13 mouse cellular contexts compared by ENCODE assay signal in the genomic region with DNA sequence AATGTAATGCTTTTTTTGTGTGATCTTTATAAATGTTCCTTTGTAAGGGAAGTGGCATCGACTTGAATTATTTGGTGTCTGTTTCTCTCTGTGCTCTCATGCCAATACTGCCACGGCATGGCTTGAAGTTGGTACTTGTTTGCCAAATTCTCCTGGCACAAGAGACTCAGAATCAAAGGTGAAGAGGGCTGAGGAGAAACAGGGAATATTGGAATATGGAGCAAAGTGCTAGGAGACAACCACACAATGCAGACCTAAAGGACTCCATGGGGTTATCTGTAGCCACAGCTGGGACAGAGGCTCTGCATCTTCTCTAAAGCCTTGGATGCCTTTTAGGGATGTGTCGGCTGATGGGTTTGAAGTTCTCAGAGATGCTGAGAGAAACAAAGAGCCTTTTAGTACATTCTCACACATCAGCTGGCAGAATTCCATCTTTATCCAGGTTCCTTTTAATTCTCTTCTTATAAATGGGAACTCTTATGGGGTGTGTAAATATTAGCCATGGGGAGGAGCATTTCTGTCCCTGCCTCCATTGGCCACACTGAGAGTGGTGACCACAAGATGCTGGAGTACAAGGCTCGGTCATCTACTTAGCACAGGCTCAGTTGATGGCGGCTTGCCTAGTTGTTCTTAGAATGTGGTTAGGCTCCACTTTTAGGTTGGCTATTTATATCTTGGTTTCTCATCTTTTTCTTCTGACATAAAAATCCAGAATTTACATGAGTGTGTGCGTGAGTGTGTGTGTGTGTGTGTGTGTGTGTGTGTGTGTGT. TPM values are rescaled to one million over a fixed set of nuclear protein-coding genes. Genes with fewer than 3 reads are reported as not detected.
DNase-seq lines count a peak whose midpoint lies in the region; ATAC-seq and TF ChIP-seq lines count a peak whose summit lies in the region.
"Had no signal": no experiment of that assay in that cellular context is flagged by ENCODE, and none has a peak within 500 bp of the region (broad histone marks: within the 10 kb centered on the region; RNA-seq: fewer than 3 reads in every experiment).

No protein-coding gene starts in this region.

- H3K36me3 ChIP-seq in heart, embryonic 13.5 days = no peaks in the 10 kb centered on the region
- H3K36me3 ChIP-seq in midbrain, embryonic 16.5 days (ENCODE audit: control insufficient read depth, insufficient read depth, low read length) = no peaks in the 10 kb centered on the region
- no peaks in the 10 kb centered on the region for H3K36me3 ChIP-seq in hindbrain, embryonic 11.5 days (ENCODE audit: control insufficient read depth, insufficient read depth, low read length)
- H3K36me3 ChIP-seq: hindbrain, embryonic 10.5 days had no signal

- H3K4me1 ChIP-seq in heart, embryonic 13.5 days = peaks cover 22% of the 10 kb centered on the region
- H3K4me1 ChIP-seq in cortical plate, adult 2 months (ENCODE audit: control insufficient read depth, insufficient read depth, low read length) = peaks cover 18% of the 10 kb centered on the region
- H3K4me1 ChIP-seq in midbrain, embryonic 16.5 days (ENCODE audit: control insufficient read depth, insufficient read depth, low read length) = peaks cover 5% of the 10 kb centered on the region; the same call in 1 of the 2 replicates
- H3K4me1 ChIP-seq in hindbrain, embryonic 11.5 days (replicated peaks; ENCODE audit: control insufficient read depth, insufficient read depth, low read length) = no peaks in the 10 kb centered on the region

- no peak overlapping the region for H3K4me3 ChIP-seq in heart, embryonic 13.5 days
- no peak overlapping the region for H3K4me3 ChIP-seq in cortical plate, adult 2 months (ENCODE audit: insufficient read depth, low read length)
- H3K4me3 ChIP-seq in midbrain, embryonic 16.5 days (ENCODE audit: low read depth, low read length) = no peak overlapping the region
- no peak overlapping the region for H3K4me3 ChIP-seq in hindbrain, embryonic 11.5 days (ENCODE audit: low read depth, low read length)
- H3K4me3 ChIP-seq: hindbrain, embryonic 10.5 days had no signal

- TF ChIP-seq CTCF in cortical plate, adult 2 months (IDR thresholded peaks at IDR 0.05; ENCODE audit: extremely low read depth, insufficient read depth, low read length) = no peak

- DNase-seq in heart, postnatal 14 days = no peak
- DNase-seq in right cerebral cortex, postnatal 4 days = peak; percentile 19
- no peak for DNase-seq in right cerebral cortex, adult 2 months (ENCODE audit: low spot score in 2 of 2)
- no peak for DNase-seq in hindbrain, embryonic 11.5 days (ENCODE audit: low spot score)
- DNase-seq: gastrocnemius, postnatal 25 days; kidney, adult 11 months; lung, adult 18-20 months had no signal

- no peak overlapping the region for H3K9ac ChIP-seq in heart, embryonic 13.5 days
- H3K9ac ChIP-seq in midbrain, embryonic 16.5 days (ENCODE audit: low read depth, low read length) = no peak overlapping the region
- no peak overlapping the region for H3K9ac ChIP-seq in hindbrain, embryonic 11.5 days (ENCODE audit: low read depth, low read length)

- TF ChIP-seq POLR2A in cortical plate, adult 2 months (IDR thresholded peaks at IDR 0.05; ENCODE audit: extremely low read depth, insufficient read depth, low read length) = no peak

- H3K9me3 ChIP-seq in heart, embryonic 13.5 days = no peaks in the 10 kb centered on the region
- H3K9me3 ChIP-seq in midbrain, embryonic 16.5 days (replicated peaks; ENCODE audit: control insufficient read depth, low read length, poor library complexity, severe bottlenecking) = no peaks in the 10 kb centered on the region
- no peaks in the 10 kb centered on the region for H3K9me3 ChIP-seq in hindbrain, embryonic 11.5 days (ENCODE audit: control insufficient read depth, low read length)
- H3K9me3 ChIP-seq: hindbrain, embryonic 10.5 days had no signal

- ATAC-seq in heart, embryonic 13.5 days (ENCODE audit: extremely low read depth, insufficient number of reproducible peaks, low FRiP score, low TSS enrichment) = no peak
- no peak for ATAC-seq in midbrain, embryonic 16.5 days
- ATAC-seq in hindbrain, embryonic 11.5 days (ENCODE audit: low FRiP score) = no peak

- WGBS in heart, embryonic 13.5 days = 72% methylated on average over 6 of the region's 6 CpGs
- 77% methylated on average over 6 of the region's 6 CpGs for WGBS in midbrain, embryonic 16.5 days
- WGBS in hindbrain, embryonic 11.5 days = 88% methylated on average over 6 of the region's 6 CpGs

- H3K4me2 ChIP-seq in heart, embryonic 13.5 days = no peak overlapping the region
- no peak overlapping the region for H3K4me2 ChIP-seq in midbrain, embryonic 16.5 days (ENCODE audit: low read length)
- H3K4me2 ChIP-seq in hindbrain, embryonic 11.5 days (replicated peaks; ENCODE audit: low read depth, low read length) = no peak overlapping the region
- H3K4me2 ChIP-seq: heart, embryonic 11.5 days had no signal

- intact Hi-C loops in heart, postnatal 14 days (cut with DNase I) = no loop called here

- no peaks in the 10 kb centered on the region for H3K27me3 ChIP-seq in heart, embryonic 13.5 days (replicated peaks)
- no peaks in the 10 kb centered on the region for H3K27me3 ChIP-seq in midbrain, embryonic 16.5 days (ENCODE audit: control insufficient read depth, insufficient read depth, low read depth, low read length)
- H3K27me3 ChIP-seq in hindbrain, embryonic 11.5 days (ENCODE audit: control insufficient read depth, insufficient read depth, low read length) = no peaks in the 10 kb centered on the region

- 0 out of 2 replicates have a peak overlapping the region, but pooled peaks have one; percentile 24 for H3K27ac ChIP-seq in heart, embryonic 13.5 days (replicated peaks)
- H3K27ac ChIP-seq in cortical plate, adult 2 months (ENCODE audit: insufficient read depth, low read length) = peak overlapping the region; percentile 60
- no peak overlapping the region for H3K27ac ChIP-seq in midbrain, embryonic 16.5 days (ENCODE audit: low read length)
- H3K27ac ChIP-seq in hindbrain, embryonic 11.5 days (ENCODE audit: low read depth, low read length) = no peak overlapping the region
- H3K27ac ChIP-seq: hindbrain, embryonic 10.5 days had no signal

RNA-seq across cellular contexts. Expression of a gene that starts 49.7 kb away (rescaled TPM):
- polyA plus RNA-seq in heart, embryonic 13.5 days (2015; fragmentation: Nextera tagmentation; extraction: Ambion mirVana) = 13.1 and 13.8 TPM in 2 replicates
- total RNA-seq in heart, postnatal 14 days (2021) = under 1 TPM; 0.15 to 0.19 TPM
- polyA plus RNA-seq in cortical plate, adult 2 months (2012; rRNA removed) = 0.56 and 0.62 TPM in 2 replicates
- 1.7 and 1.8 TPM in 2 replicates for polyA plus RNA-seq in midbrain, embryonic 16.5 days (2015; fragmentation: Nextera tagmentation; extraction: Ambion mirVana)
- 23.5 and 26.8 TPM in 2 replicates for polyA plus RNA-seq in hindbrain, embryonic 11.5 days (2014; fragmentation: Nextera tagmentation; extraction: Ambion mirVana)
- polyA plus RNA-seq: spleen, adult 2 months had no signal

Comparison
In these comparisons a context has a peak if more than half of its experiments do, and no peak if none do; other contexts are left out.
1. H3K27ac ChIP-seq: peak in heart, embryonic 13.5 days (single experiment) and cortical plate, adult 2 months (single experiment); none in midbrain, embryonic 16.5 days (single experiment) and hindbrain, embryonic 11.5 days (single experiment).